Comparison of ENCODE assay signal across 11 mouse cellular contexts in genomic region chr6:23090346-23091055, GRCm38 (mm10). TPM values are rescaled to one million over a fixed set of nuclear protein-coding genes. Genes with fewer than 3 reads are reported as not detected.
DNase-seq lines count a peak whose midpoint lies in the region; TF ChIP-seq lines count a peak whose summit lies in the region.
"Not testable (repeated sequence)": the region's sequence is repeated elsewhere in the genome, so short reads cannot be mapped to it uniquely, and the experiment has no call there.
"Had no signal": no experiment of that assay in that cellular context is flagged by ENCODE, and none has a peak within 500 bp of the region (broad histone marks: within the 10 kb centered on the region; RNA-seq: fewer than 3 reads in every experiment).

No protein-coding gene starts in this region.

- peak; percentile 60 for DNase-seq in ES-E14 (ENCODE audit: low read depth, low spot score)
- peak; percentile 89 for DNase-seq in ZHBTc4 (ENCODE audit: low read depth, low spot score)
- DNase-seq in kidney, adult 11 months: peak; percentile 18
- DNase-seq in kidney, adult 2 months: peak; percentile 55
- peak; percentile 44 for DNase-seq in kidney, adult 9 months

- WGBS in kidney, adult 2 months: 74% methylated on average over 11 of the region's 11 CpGs

- in situ Hi-C loops in ES-E14 (cut with MboI; ENCODE audit: low sequenced_read_pairs in 2 of 2, unreplicated experiment in 2 of 2): not testable (repeated sequence)

- H3K27ac ChIP-seq in ES-Bruce4 (ENCODE audit: insufficient read depth, low read length) (peak overlapping the region; percentile 94), ES-E14 (ENCODE audit: insufficient read depth, low read depth, low read length, poor library complexity, severe bottlenecking) (peak overlapping the region; percentile 94)
- peak overlapping the region; percentile 10; the same call in 1 of the 2 replicates for H3K27ac ChIP-seq in kidney, adult 2 months (ENCODE audit: insufficient read depth, low read depth, low read length)

- not testable (repeated sequence) for H3K4me3 ChIP-seq in ES-Bruce4 (ENCODE audit: low read depth, low read length); kidney, adult 2 months (ENCODE audit: insufficient read depth, low read depth, low read length)
- H3K4me3 ChIP-seq in ES-E14 (ENCODE audit: insufficient read depth in 1 of 2, low read depth in 1 of 2, low read length in 2 of 2, poor library complexity in 1 of 2, severe bottlenecking in 1 of 2): 0 out of 4 replicates have a peak overlapping the region, but pooled peaks of 1 of the 2 experiments have one; percentile 7

- H3K4me1 ChIP-seq in ES-Bruce4 (ENCODE audit: control insufficient read depth, insufficient read depth, low read length); ES-E14 (ENCODE audit: control insufficient read depth in 2 of 2, insufficient read depth in 2 of 2, low read length in 2 of 2, poor library complexity in 1 of 2); kidney, adult 2 months (ENCODE audit: control insufficient read depth, insufficient read depth, low read length): not testable (repeated sequence)

- TF ChIP-seq POLR2A in ES-Bruce4 (IDR thresholded peaks at IDR 0.05; ENCODE audit: insufficient read depth, low read length); kidney, adult 2 months (IDR thresholded peaks at IDR 0.05; ENCODE audit: low read depth, low read length): not testable (repeated sequence)

- H3K9ac ChIP-seq in ES-Bruce4 (ENCODE audit: low read depth, poor library complexity, severe bottlenecking): not testable (repeated sequence)
- H3K9ac ChIP-seq in ES-E14 (ENCODE audit: insufficient read depth, low read depth, low read length, poor library complexity, severe bottlenecking): peak overlapping the region; percentile 31; the same call in 1 of the 2 replicates

- not testable (repeated sequence) for H3K27me3 ChIP-seq in ES-Bruce4 (ENCODE audit: control insufficient read depth, insufficient read depth, low read length, poor library complexity, severe bottlenecking); kidney, adult 2 months (replicated peaks; ENCODE audit: control insufficient read depth, insufficient read depth, low read length)

- peaks cover 28% of the 10 kb centered on the region for H3K9me3 ChIP-seq in ES-Bruce4 (replicated peaks; ENCODE audit: control insufficient read depth, insufficient read depth, low read length, poor library complexity, severe bottlenecking)
- H3K9me3 ChIP-seq in ES-E14 (ENCODE audit: control insufficient read depth, insufficient read depth, low read depth, low read length): not testable (repeated sequence)

- TF ChIP-seq EP300 in ES-Bruce4 (IDR thresholded peaks at IDR 0.05; ENCODE audit: insufficient read depth, low read depth, low read length): 0 out of 2 replicates have a peak, but pooled peaks have one; percentile 12

- TF ChIP-seq CTCF in ES-Bruce4 (IDR thresholded peaks at IDR 0.05; ENCODE audit: low read depth, low read length); kidney, adult 2 months (conservative IDR thresholded peaks at IDR 0.05; ENCODE audit: insufficient read depth, insufficient read length, low read depth, low read length): not testable (repeated sequence)

- H3K36me3 ChIP-seq in ES-Bruce4 (ENCODE audit: control insufficient read depth, insufficient read depth, low read length, poor library complexity, severe bottlenecking); ES-E14 (ENCODE audit: control insufficient read depth, insufficient read depth, low read length, poor library complexity, severe bottlenecking); kidney, adult 2 months (ENCODE audit: control insufficient read depth, insufficient read depth, low read length): not testable (repeated sequence)

TF ChIP-seq in ES-E14, 5 proteins besides CTCF, POLR2A, EP300 and RAD21:
- 0 out of 2 replicates have a peak, but pooled peaks have one; percentile 7 for TF ChIP-seq CHD2 (IDR thresholded peaks at IDR 0.05; ENCODE audit: low read depth, low read length)

RNA-seq across cellular contexts. Expression of gene Aass, which starts 42.3 kb away (rescaled TPM):
- polyA plus RNA-seq in ES-Bruce4 (2011; ENCODE audit: insufficient read depth, insufficient read length, low read depth, missing spikeins): 1.4 and 3.5 TPM in 2 replicates
- total RNA-seq in ES-E14 (2012; rRNA removed): 4.4 and 9.5 TPM in 2 replicates
- polyA plus RNA-seq in kidney, adult 2 months (2012; rRNA removed): 92.7 and 114 TPM in 2 replicates
- total RNA-seq: CH12.LX; common myeloid progenitor, adult 5-6 weeks; MEL had no signal
- polyA plus RNA-seq: CD4-positive, CD25-positive, alpha-beta regulatory T cell, adult 4 months; erythroblast, embryonic 14.5 days had no signal

Comparison
In these comparisons a context has a peak if more than half of its experiments do, and no peak if none do; other contexts are left out.
1. H3K27ac ChIP-seq: peak in every context shown above with its lines; median percentile 94 in ES-Bruce4; 94 in ES-E14; 10 in kidney, adult 2 months.
2. DNase-seq: peak in every context shown above with its lines; median percentile 89 in ZHBTc4; 60 in ES-E14; 55 in kidney, adult 2 months; 44 in kidney, adult 9 months; 18 in kidney, adult 11 months.
3. RNA of gene Aass, which starts 42.3 kb away (polyA plus RNA-seq): 92.7 to 114 TPM in kidney, adult 2 months; 1.4 to 3.5 TPM in ES-Bruce4; every median in the first group is over 10 times any median in the second.